Mouse (Mus musculus): ENCODE results near the gene Nhlrc3. TPM values are rescaled to one million over a fixed set of nuclear protein-coding genes. Genes with fewer than 3 reads are reported as not detected.

The Nhlrc3 gene
- polyA plus RNA-seq, 1 experiment from 2014 or later, result 11.0 TPM

GRCm38 (mm10) chr3:53410031-53410430, 53.1 kb downstream of the Nhlrc3 start:
- H3K27ac ChIP-seq (replicated peaks), result no peak overlapping the region
- H3K27me3 ChIP-seq (replicated peaks; ENCODE audit: low read depth, poor library complexity, severe bottlenecking), result no peaks in the 10 kb centered on the region
- no peak for DNase-seq (ENCODE audit: low spot score)
- H3K4me1 ChIP-seq, result 0 out of 2 replicates have a peak, but pooled peaks cover 6% of the 10 kb centered on the region
- no peaks in the 10 kb centered on the region for H3K9me3 ChIP-seq
- WGBS, result 71% methylated on average over 6 of the region's 6 CpGs
- H3K36me3 ChIP-seq (replicated peaks), result no peaks in the 10 kb centered on the region
- no peak overlapping the region for H3K4me3 ChIP-seq

- Histone ChIP-seq H3K27ac (replicated peaks) (no peak overlapping the region), H3K36me3 (replicated peaks) (no peaks in the 10 kb centered on the region), H3K27me3 (replicated peaks; ENCODE audit: low read depth, poor library complexity, severe bottlenecking) (no peaks in the 10 kb centered on the region), H3K9me3 (no peaks in the 10 kb centered on the region), H3K4me3 (no peak overlapping the region), H3K4me1 (peaks cover 8% of the 10 kb centered on the region; the same call in 1 of the 2 replicates)
- WGBS, result 74% methylated on average over 1 of the region's 1 CpGs
- no peak for DNase-seq (ENCODE audit: low spot score)
These were observed 56.0 kb downstream of the Nhlrc3 start for GRCm38 (mm10) chr3:53407145-53407544.

Other genes with a start within 250 kb of the Nhlrc3 start
- gene Proser1, start 334 bp upstream of the Nhlrc3 start, polyA plus RNA-seq (2016; fragmentation: Nextera tagmentation; extraction: Ambion mirVana), result 23.5 and 24.7 TPM in 2 replicates
- gene Stoml3, start 25.3 kb upstream of the Nhlrc3 start, polyA plus RNA-seq (2016; fragmentation: Nextera tagmentation; extraction: Ambion mirVana), result 0.08 TPM in 1 of 2 replicates, not detected in the other
- gene Frem2, start 194.0 kb upstream of the Nhlrc3 start, polyA plus RNA-seq (2016; fragmentation: Nextera tagmentation; extraction: Ambion mirVana), result 7.8 and 10.8 TPM in 2 replicates